In the genomic region with DNA sequence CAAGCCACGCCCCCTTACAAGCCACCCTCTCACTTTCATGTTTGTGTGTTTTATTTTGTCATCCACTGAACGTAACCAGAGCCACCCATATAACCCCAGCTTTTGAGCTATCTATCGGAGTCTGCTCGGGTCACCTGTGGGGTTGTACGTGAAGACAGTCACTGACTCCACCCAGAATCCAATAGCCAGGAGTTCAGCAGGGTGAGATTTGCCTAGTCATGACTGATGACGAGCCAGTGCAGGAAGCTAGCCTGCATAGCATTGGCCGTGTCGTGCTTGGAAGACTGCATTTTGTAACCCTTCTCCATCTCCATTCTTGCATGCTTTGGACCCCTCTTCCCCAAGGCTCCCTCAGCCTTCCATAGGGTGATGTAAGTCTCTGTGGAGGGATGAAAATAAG, we compare ENCODE assay signal across 21 mouse cellular contexts.
DNase-seq lines count a peak whose midpoint lies in the region; ATAC-seq and TF ChIP-seq lines count a peak whose summit lies in the region.
"Had no signal": no experiment of that assay in that cellular context is flagged by ENCODE, and none has a peak within 500 bp of the region (broad histone marks: within the 10 kb centered on the region; RNA-seq: fewer than 3 reads in every experiment).

No protein-coding gene starts in this region.

- H3K27ac ChIP-seq in liver, embryonic 11.5 days (ENCODE audit: low read depth, low read length): no peak overlapping the region
- H3K27ac ChIP-seq in liver, postnatal 0 days (ENCODE audit: low read depth): no peak overlapping the region
- peak overlapping the region; percentile 59; the same call in 1 of the 2 replicates for H3K27ac ChIP-seq in testis, adult 2 months (ENCODE audit: control insufficient read depth, insufficient read depth, low read depth, low read length)
- H3K27ac ChIP-seq: embryonic facial prominence, embryonic 12.5 days; forebrain, embryonic 12.5 days; heart, adult 2 months; heart, embryonic 15.5 days; hindbrain, embryonic 15.5 days had no signal

- DNase-seq in liver, embryonic 11.5 days (ENCODE audit: low spot score): no peak
- no peak for DNase-seq in liver, postnatal 0 days
- no peak for DNase-seq in testis, postnatal 14 days (ENCODE audit: low spot score)
- no peak for DNase-seq in embryo, embryonic 10.5 days (ENCODE audit: low spot score)
- DNase-seq in thymus, postnatal 0 days (ENCODE audit: low spot score): no peak
- DNase-seq: adrenal gland, adult 2 months; adrenal gland, postnatal 36 days; cerebellum, adult 2 months; cerebellum, postnatal 10 days; gastrocnemius, postnatal 10 days; heart, adult 2 months had no signal

- WGBS in liver, embryonic 11.5 days: 71% methylated on average over 8 of the region's 8 CpGs
- WGBS in liver, postnatal 0 days (ENCODE audit: insufficient replicate concordance): 54% methylated on average over 8 of the region's 8 CpGs

- no peaks in the 10 kb centered on the region for H3K27me3 ChIP-seq in liver, embryonic 11.5 days (replicated peaks; ENCODE audit: control insufficient read depth, insufficient read depth, low read length)
- no peaks in the 10 kb centered on the region for H3K27me3 ChIP-seq in liver, postnatal 0 days (ENCODE audit: insufficient read depth, low read length)
- no peaks in the 10 kb centered on the region for H3K27me3 ChIP-seq in testis, adult 2 months (ENCODE audit: control insufficient read depth, insufficient read depth, low read length)
- H3K27me3 ChIP-seq: embryonic facial prominence, embryonic 12.5 days; forebrain, embryonic 12.5 days; heart, embryonic 15.5 days; hindbrain, embryonic 15.5 days had no signal

- ATAC-seq in liver, embryonic 11.5 days (replicated peaks; ENCODE audit: low FRiP score): peak; percentile 15; the same call in 1 of the 2 replicates
- ATAC-seq in liver, postnatal 0 days: no peak
- ATAC-seq in common myeloid progenitor, adult 5-6 weeks (replicated peaks; ENCODE audit: low read depth, poor library complexity, severe bottlenecking): peak; percentile 84
- ATAC-seq in megakaryocyte-erythroid progenitor cell, adult 5-6 weeks (replicated peaks; ENCODE audit: low FRiP score, low TSS enrichment, poor library complexity, severe bottlenecking): peak; percentile 63
- ATAC-seq: activated CD4-positive, CD25-positive, alpha-beta regulatory T cell, adult 4 months; forebrain, embryonic 16.5 days had no signal

- no peaks in the 10 kb centered on the region for H3K36me3 ChIP-seq in liver, embryonic 11.5 days (ENCODE audit: control insufficient read depth, insufficient read depth, low read length)
- H3K36me3 ChIP-seq in liver, postnatal 0 days (replicated peaks; ENCODE audit: insufficient read depth, low read length): no peaks in the 10 kb centered on the region
- no peaks in the 10 kb centered on the region for H3K36me3 ChIP-seq in testis, adult 2 months (ENCODE audit: control insufficient read depth, insufficient read depth, low read length)
- H3K36me3 ChIP-seq: embryonic facial prominence, embryonic 12.5 days; forebrain, embryonic 12.5 days; heart, embryonic 15.5 days; hindbrain, embryonic 15.5 days had no signal

- no peaks in the 10 kb centered on the region for H3K9me3 ChIP-seq in liver, embryonic 11.5 days (ENCODE audit: control insufficient read depth, low read length)
- H3K9me3 ChIP-seq in liver, postnatal 0 days (ENCODE audit: low read length): no peaks in the 10 kb centered on the region
- H3K9me3 ChIP-seq: embryonic facial prominence, embryonic 12.5 days; forebrain, embryonic 12.5 days; heart, embryonic 15.5 days; hindbrain, embryonic 15.5 days had no signal

- no peak for TF ChIP-seq CTCF in liver, postnatal 0 days (IDR thresholded peaks at IDR 0.05; ENCODE audit: low read depth)
- no peak for TF ChIP-seq CTCF in testis, adult 2 months (IDR thresholded peaks at IDR 0.05; ENCODE audit: control insufficient read depth, insufficient read depth, insufficient replicate concordance, low read depth, low read length)

- H3K4me3 ChIP-seq in liver, embryonic 11.5 days (ENCODE audit: low read depth, low read length): no peak overlapping the region
- H3K4me3 ChIP-seq in liver, postnatal 0 days (ENCODE audit: low read depth, low read length): no peak overlapping the region
- H3K4me3 ChIP-seq in testis, adult 2 months (ENCODE audit: control insufficient read depth, low read depth, low read length): no peak overlapping the region
- H3K4me3 ChIP-seq: embryonic facial prominence, embryonic 12.5 days; forebrain, embryonic 12.5 days; heart, adult 2 months; heart, embryonic 15.5 days; hindbrain, embryonic 15.5 days had no signal

- no peak for TF ChIP-seq EP300 in liver, postnatal 0 days (IDR thresholded peaks at IDR 0.05; ENCODE audit: low read depth)

- TF ChIP-seq POLR2A in testis, adult 2 months (IDR thresholded peaks at IDR 0.05; ENCODE audit: control insufficient read depth, low read depth, low read length): no peak

- no peak overlapping the region for H3K4me2 ChIP-seq in liver, embryonic 11.5 days
- H3K4me2 ChIP-seq in liver, postnatal 0 days (ENCODE audit: low read depth, low read length): no peak overlapping the region
- H3K4me2 ChIP-seq: embryonic facial prominence, embryonic 12.5 days; forebrain, embryonic 12.5 days; heart, embryonic 11.5 days; heart, embryonic 15.5 days; hindbrain, embryonic 15.5 days had no signal

- H3K4me1 ChIP-seq in liver, embryonic 11.5 days (replicated peaks; ENCODE audit: control insufficient read depth, insufficient read depth, low read length): no peaks in the 10 kb centered on the region
- no peaks in the 10 kb centered on the region for H3K4me1 ChIP-seq in liver, postnatal 0 days (ENCODE audit: insufficient read depth)
- no peaks in the 10 kb centered on the region for H3K4me1 ChIP-seq in testis, adult 2 months (ENCODE audit: control insufficient read depth, insufficient read depth, low read length)
- H3K4me1 ChIP-seq: embryonic facial prominence, embryonic 12.5 days; heart, embryonic 15.5 days; hindbrain, embryonic 15.5 days had no signal

- H3K9ac ChIP-seq in liver, embryonic 11.5 days (ENCODE audit: low read depth, low read length): no peak overlapping the region
- H3K9ac ChIP-seq in liver, postnatal 0 days (replicated peaks): no peak overlapping the region
- H3K9ac ChIP-seq: embryonic facial prominence, embryonic 12.5 days; forebrain, embryonic 12.5 days; heart, embryonic 15.5 days; hindbrain, embryonic 15.5 days had no signal
